Mouse (Mus musculus) brown adipose tissue, adult 24 weeks (tissue): ENCODE data around the gene B4galt3. TPM values are rescaled to one million over a fixed set of nuclear protein-coding genes. Genes with fewer than 3 reads are reported as not detected.

Experiments
- H3K27ac ChIP-seq: fragments of 200-500 bp; replicated peaks from 2 replicates; pipeline ENCODE4 v1.5.1; 2012; ENCODE audit warnings: low read depth, mild to moderate bottlenecking, low read length
- H3K4me1 ChIP-seq: fragments of 200-500 bp; 2 replicates; pipeline ENCODE4 v1.6.1; 2012; ENCODE audit warnings: low read length, mixed read lengths; ENCODE audit not compliant: control insufficient read depth, insufficient read depth, insufficient read length
- H3K4me3 ChIP-seq: fragments of 200-500 bp; 2 replicates; pipeline ENCODE4 v1.5.1; 2012; ENCODE audit warnings: low read depth, mild to moderate bottlenecking, low read length, moderate library complexity; ENCODE audit not compliant: insufficient read depth
- polyA plus RNA-seq: library from polyadenylated mRNA; stranded (reverse); fragments of >200 nt; gene quantifications from 2 replicates; pipeline ENCODE4 v1.2.4, GENCODE M21; 2012; ENCODE audit not compliant: missing spikeins, insufficient read depth, insufficient read length

Gene B4galt3
- polyA plus RNA-seq, 1 experiment: 11.3 TPM

DNA sequence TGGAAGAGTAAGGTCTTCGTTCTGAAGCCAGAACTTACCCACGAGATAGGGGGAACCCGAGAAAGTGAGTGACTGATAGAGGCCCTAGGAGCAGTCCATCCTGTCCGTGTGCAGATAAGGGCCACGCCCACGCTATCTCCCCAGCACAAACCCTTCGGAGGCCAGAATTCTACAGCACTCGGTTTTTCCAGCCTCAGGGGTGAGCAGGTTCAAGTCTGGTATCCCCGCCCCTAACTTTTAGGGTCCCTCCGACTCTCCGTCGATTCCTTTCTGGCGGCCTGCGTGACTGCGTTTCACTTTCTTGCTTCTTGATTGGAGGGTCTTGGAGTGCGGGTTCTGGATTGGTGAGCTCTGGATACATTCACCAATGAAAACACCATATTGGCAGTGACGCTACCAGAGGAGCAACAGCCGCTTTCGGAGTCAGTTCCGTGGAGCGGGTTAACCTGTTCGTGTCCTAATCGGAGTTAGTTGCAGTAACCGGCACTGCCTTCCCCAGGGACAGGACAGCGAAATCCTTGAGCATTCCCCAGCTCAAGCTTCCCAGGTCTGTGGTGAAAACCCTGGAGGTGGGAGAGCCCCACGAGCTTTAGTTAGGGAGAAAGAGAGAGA is 10.9 kb downstream of the B4galt3 start, which contains the start of gene Ppox:
Gene Ppox (minus strand): TSS at position 271 of the 612 bp plus-strand sequence.
- Histone ChIP-seq H3K4me1 (peaks cover 5% of the 10 kb centered on the region), H3K4me3 (peak within 1 kb of the TSS; percentile 83), H3K27ac (peak within 1 kb of the TSS; percentile 69)

DNA sequence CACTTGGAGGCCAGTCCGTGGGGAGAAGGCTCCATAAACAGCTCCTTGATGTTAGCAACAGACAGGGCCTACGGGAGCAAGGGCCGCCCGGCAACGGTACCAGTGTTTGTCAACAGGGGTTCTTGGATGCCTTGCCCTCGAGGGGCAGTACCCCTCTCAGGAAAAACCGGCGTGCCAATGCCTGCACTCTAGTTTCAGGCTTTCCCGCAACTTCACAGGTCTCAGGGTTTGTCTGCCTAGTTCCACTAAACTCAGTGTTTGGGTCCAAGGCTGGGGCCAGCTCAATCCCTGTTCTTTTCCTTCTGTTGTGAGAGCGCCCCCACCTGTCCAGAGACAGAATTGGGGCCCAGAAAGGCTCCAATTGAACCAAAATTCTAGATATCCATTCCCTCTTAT is 11.4 kb downstream of the B4galt3 start:
- Histone ChIP-seq H3K4me3 (peak overlapping the region; percentile 74), H3K27ac (peak overlapping the region; percentile 69), H3K4me1 (peaks cover 5% of the 10 kb centered on the region)

DNA sequence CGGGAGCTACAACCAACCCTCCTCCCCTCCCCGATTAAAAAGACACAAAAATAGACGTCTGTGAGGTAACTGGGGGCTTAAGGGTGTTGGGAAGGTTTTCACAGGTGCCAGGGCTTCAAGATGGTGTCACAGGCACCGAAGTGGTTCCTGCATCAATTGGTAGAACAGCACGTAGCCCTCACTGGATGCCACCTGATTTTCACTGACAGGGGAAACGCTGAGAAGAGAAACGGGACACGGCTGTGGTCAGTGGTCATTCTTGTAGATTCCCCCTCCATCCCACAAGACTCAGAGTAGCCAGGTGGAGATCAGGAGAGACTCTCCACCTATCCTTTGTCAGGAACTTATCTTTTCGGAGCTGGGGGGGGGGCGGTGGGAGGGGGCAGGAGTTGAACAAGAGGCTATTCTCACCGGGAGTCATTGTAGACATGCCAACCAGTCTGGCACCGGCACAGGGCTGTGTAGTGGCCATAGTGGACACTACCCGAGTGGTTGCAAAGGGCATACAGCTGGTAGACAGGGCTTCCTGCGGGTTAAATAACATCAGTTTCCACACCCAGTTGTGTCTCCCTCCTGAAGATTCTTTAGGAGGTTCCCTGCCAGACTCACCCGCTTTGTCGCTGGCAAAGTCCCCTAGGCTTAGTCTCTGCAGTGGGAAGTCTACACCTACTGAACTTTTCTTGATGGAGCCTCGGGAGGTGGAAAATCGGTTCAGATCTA is 12.1 kb downstream of the B4galt3 start:
- Histone ChIP-seq H3K4me3 (no peak overlapping the region), H3K27ac (no peak overlapping the region), H3K4me1 (peaks cover 5% of the 10 kb centered on the region)

DNA sequence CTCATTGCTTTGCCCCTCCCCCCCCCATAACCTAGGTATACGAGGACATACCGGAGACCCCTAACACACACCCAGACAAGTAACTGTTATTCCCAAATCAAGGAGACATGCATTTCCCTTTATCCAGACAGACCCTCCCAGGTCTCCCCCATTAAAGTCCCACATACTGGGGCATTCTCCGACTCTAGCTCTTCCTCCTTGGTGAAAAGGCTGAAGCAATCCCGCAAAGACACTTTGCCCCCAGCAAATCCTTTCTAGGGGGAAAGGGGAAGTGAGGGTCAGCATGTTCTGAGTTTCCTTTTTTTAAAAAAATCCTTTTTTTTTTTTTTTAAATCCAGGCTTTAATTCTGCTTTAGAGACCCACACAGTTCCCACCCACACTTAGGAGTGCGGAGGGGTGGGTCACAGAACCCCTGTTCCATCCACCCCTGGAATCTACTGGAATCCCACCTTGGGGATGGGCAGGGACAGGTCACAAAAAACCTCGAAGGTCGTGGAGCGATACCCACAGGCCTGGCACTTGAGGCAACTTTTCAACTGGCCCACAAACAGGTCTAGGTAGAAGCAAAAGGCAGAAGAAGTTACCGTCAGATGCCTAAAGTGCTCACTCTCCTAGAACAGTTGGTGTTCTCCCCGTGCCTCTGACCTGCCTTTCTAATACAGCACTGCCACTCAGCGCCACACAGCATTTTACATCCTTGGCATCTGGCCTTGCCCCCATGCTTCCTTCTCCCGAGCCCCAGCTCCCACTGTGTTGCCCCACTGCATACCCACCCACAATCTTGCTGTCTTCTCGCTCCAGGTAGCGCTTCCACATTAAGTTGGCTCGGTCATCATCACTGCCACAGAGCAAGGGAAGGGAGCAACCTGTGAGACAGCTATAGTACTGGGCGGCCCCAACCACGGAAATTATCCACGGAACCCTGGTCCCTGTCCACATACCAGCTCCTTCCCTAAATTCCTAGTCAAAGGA is 13.3 kb downstream of the B4galt3 start:
- H3K4me1 ChIP-seq: peaks cover 5% of the 10 kb centered on the region
- no peak overlapping the region for H3K4me3 ChIP-seq
- H3K27ac ChIP-seq: no peak overlapping the region

DNA sequence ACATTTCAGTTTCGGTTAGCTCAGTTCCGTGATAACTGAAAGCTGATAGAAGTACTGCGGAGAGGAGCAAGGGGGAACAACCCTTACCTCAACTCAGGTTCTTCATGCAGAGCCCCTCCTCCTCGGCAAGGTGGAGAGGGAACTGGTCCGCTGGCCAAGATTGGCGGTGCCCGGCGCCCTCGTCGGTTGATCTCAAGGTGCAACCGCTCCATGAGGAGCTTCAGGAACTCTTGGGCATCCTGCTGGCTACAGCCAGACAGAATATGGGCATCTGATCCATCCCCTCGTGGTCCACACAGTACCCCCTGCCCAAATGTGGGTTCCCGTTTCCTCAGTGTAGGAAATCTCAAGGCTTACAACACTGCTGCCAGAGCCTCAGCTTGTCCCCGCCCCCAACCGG is 14.4 kb downstream of the B4galt3 start:
- no peak overlapping the region for H3K27ac ChIP-seq
- peaks cover 5% of the 10 kb centered on the region for H3K4me1 ChIP-seq
- H3K4me3 ChIP-seq: no peak overlapping the region

DNA sequence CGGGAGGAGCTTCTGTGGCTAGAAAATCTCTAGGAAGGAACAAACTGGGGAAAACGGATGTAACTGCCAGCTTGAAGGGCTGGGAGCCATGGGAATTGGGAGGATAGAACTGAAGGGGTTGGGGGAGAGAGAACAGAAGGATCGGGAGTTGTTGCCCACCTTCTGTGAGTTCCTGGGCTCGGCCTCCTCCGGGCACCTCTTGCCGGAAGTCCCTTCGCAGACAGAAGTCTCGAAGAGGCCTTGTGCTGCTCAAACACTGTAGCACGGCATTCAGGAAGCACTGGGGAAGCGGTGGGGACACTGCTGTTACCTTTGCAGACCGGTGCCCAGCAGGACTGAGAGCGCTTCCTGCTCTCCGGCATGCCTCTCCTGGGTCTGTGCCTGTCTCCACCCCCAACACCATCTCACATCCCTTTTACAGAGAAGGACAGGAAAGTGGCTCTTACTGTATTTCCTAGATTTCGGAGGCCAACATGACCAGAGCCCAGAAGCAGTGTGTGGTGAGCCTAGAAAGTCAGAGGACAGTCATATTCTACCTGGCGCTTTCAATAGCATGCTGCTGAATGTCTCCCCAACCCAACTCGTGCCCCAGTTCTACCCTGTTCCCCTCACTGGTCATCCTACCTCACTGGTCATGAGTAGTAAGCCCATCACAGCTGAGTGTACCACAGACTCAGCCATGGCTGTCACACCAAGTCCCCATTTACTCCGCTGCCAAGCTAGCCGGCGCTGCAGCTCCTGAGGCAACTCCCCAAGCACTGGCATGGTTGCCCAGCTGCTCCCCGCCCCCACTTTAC is 15.2 kb downstream of the B4galt3 start:
- H3K4me3 ChIP-seq: peak overlapping the region; percentile 19; the same call in 1 of the 2 replicates
- H3K27ac ChIP-seq: peak overlapping the region; percentile 16; the same call in 1 of the 2 replicates
- H3K4me1 ChIP-seq: peaks cover 1% of the 10 kb centered on the region

DNA sequence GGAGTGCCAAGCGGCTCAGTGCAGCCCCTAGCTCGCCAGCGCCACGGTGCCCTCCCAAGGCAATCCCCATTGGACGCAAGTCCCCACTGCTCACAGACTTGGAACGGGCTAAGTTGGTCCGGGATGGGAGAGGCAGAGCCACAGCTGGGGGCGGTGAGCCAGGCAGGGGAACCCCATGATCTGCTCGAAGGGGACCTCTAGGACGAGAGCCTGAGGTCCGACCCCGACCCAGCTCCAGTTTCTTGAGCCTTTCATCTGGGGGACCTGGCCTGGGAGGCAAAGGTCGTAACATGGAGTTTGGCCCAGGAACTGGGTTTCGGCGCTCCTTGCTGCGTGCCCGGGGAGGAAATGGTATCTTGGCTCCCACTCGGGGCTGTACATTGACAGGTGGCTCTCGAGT is 16.4 kb downstream of the B4galt3 start:
- Histone ChIP-seq H3K27ac (no peak overlapping the region), H3K4me1 (no peaks in the 10 kb centered on the region; the same call in 1 of the 2 replicates), H3K4me3 (no peak overlapping the region; the same call in 1 of the 2 replicates)

DNA sequence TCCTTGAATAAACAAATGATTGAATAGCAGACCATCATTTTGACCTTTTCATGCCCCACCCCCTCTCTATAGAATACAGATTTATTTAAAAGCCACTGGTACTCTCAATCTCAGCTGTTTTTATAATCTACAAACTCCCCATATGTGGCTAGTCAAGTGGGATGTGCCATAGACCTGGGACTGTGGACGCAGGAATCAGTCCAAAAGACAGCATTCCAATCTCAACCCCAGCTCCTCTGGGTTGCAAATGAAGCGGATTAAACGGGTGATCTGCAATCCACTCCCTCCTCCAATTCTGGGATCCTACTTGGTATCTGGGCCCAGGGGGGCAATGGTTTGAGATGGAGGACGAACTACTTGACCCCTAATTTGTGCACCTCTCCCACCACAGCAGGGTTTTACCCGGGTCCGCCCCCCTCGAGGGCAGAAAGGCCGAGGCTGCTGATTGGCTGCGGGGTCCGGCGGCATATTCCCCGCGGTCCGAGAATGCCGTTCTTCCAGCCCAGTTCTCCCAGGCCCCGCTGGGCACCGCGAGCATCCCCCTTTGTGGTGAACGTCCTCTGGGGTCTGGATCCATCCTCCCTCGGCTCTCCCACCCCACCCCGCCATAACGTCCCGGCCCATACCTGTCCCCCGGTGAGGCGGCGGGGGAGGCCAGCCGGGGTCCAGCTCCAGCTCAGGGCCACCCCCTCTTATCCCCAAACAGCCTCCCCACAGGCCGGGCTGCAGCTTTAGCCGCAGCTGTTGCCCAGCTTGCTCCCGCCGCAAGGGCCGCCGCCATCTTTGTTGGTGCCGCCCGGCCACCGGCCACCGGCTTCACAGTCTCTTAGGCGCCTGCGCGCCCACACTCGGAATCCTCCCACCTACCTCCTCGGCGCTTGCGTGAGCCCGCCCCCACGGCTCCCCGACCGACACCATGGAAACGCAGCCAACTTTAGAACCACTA is 17.3 kb downstream of the B4galt3 start, which contains the start of gene Usp21:
Gene Usp21 (minus strand): TSS at position 856 of the 946 bp plus-strand sequence.
- Histone ChIP-seq H3K4me1 (peaks cover under 1% of the 10 kb centered on the region; the same call in 1 of the 2 replicates), H3K27ac (peak within 1 kb of the TSS; percentile 76), H3K4me3 (peak within 1 kb of the TSS; percentile 85)

DNA sequence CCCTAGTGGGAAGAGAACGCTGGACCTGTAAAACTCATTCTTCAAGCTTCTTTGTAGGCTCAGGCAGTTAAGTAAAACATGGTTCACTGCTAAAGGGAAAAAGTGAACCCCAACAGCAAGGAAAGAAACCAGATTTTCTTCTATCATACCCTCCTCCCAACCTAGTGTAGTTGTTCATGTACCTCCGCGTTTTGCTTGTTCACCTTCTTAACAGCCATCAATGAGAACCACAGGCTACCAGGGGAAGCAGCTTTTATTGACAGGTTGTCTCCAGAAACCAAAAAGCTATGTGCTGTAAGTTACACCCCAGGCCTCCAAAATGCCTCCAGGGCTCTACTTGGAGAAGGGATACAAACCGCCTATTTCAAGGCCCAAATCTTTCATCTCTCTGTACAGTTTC is 18.2 kb downstream of the B4galt3 start:
- H3K27ac ChIP-seq: no peak overlapping the region
- H3K4me3 ChIP-seq: no peak overlapping the region
- peaks cover 2% of the 10 kb centered on the region; the same call in 1 of the 2 replicates for H3K4me1 ChIP-seq

DNA sequence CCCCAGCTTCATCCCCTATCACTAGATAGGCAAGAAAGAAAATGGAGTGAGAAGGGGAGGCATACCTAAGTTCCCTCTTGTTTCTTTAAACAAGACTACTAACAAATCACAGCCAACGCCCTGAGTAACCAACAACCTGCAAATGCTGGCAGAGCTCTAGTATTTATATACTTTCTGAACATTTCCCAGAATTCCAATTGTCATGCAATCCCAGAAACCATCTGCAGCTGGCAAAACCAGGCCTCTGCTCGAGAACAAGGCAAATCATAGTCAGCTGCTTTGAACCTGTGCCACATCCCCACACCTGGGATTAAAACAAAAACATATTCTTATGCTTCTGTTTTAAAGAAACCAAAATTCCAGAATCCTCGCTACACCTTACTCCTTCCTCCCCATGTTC is 23.2 kb downstream of the B4galt3 start:
- Histone ChIP-seq H3K27ac (no peak overlapping the region), H3K4me3 (no peak overlapping the region), H3K4me1 (0 out of 2 replicates have a peak, but pooled peaks cover 5% of the 10 kb centered on the region)

DNA sequence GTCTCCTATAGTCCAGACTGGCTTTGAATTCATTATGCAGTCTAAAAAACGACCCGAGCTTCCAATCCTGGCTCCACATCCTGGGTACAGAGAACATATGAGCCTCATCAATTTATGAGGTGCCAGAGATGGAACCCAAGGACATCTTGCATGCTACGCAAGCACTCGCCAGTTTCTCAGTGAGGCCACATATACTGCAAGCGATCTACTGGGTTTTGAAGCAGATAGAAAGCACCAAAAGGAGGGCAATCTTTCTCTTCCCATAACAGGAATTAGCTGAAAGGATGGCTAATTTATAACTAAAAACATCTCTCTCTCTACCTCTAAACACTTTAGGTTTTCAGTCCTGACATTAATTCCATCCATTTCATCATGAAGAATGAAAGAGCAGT is 23.8 kb downstream of the B4galt3 start:
- Histone ChIP-seq H3K4me3 (peak overlapping the region; percentile 93), H3K27ac (peak overlapping the region; percentile 98; the same call in 1 of the 2 replicates), H3K4me1 (0 out of 2 replicates have a peak, but pooled peaks cover 5% of the 10 kb centered on the region)

DNA sequence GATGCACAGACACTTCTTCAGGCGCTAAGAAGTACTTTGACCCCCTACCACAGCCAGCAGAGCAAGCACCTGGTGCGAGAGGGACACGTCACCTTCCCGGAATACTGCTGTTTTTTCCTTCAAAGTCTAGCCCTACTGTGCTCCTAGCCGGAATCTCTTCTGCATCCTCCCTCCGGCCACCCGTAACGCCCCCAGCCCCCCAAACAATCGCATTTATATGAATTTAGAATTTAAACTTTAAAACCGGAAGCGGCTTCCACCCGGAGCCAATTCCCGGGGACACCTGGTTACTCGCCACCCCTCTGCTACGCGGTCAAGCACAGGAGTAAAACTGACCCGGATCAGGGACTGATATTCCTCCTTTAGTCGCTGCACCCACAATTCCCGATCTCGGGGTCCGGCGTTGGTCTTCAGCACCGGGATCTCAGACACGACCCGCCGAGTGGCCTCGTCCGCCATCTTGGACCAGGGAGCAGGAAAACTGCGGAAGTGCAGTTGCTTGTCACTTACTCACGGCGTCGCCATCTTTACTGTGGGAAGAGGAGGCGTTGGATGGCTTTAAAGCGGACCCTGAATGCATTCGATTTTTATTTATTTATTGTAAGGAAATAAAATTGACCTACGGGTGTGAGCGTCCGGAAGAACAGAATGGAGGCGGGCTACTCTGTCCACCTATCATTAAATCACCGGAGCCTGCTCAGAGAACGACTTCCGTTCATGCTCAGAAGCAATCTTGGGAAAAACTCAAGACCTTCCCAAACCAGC is 24.4 kb downstream of the B4galt3 start, which contains the start of gene Ufc1:
Gene Ufc1 (minus strand): TSS at position 727 of the 765 bp plus-strand sequence.
- H3K4me3 ChIP-seq: peak within 1 kb of the TSS; percentile 93
- 0 out of 2 replicates have a peak, but pooled peaks cover 5% of the 10 kb centered on the region for H3K4me1 ChIP-seq
- peak within 1 kb of the TSS; percentile 98 for H3K27ac ChIP-seq

DNA sequence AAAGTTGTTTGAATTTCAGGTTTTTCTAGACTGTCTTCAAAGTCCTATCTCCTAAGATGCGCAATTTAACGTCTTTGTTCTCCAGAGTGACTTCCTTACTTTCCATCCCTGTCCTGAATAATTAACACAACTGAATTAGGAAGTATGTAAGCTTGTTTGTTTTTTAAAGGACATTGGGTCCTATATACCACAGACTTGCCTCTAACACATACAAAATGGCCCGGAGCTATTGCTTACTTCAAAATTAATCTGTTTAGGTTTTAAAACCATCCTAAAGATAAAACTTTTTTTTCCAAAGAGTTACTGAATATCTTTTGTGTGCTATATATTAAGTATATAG is 24.9 kb downstream of the B4galt3 start:
- Histone ChIP-seq H3K4me3 (peak overlapping the region; percentile 93), H3K4me1 (0 out of 2 replicates have a peak, but pooled peaks cover 5% of the 10 kb centered on the region), H3K27ac (peak overlapping the region; percentile 98)
